Mouse (Mus musculus) gastrocnemius, adult 2 months (tissue): ENCODE data around the gene Adamtsl4. TPM values are rescaled to one million over a fixed set of nuclear protein-coding genes. Genes with fewer than 3 reads are reported as not detected.

Source experiments
- DNase-seq: peaks from one replicate; pipeline ENCODE4 v3.0.0; 2022
- H3K27ac ChIP-seq: fragments of 200-600 bp; 2 replicates; pipeline ENCODE4 v1.8.1; 2022; ENCODE audit warnings: mild to moderate bottlenecking
- H3K4me3 ChIP-seq: fragments of 200-600 bp; 2 replicates; pipeline ENCODE4 v1.8.1; 2022; ENCODE audit warnings: mild to moderate bottlenecking, moderate library complexity
- CTCF ChIP-seq: fragments of 200-600 bp; IDR thresholded peaks from 2 replicates; pipeline ENCODE4 v1.8.1; 2022; ENCODE audit warnings: antibody characterized with exemption, mild to moderate bottlenecking, moderate library complexity
- intact Hi-C: fragments of 180-260 bp; cut with DNase I; formaldehyde crosslinking; loops from one replicate; pipeline ENCODE4 v1.15.1; 2025
- total RNA-seq, 2 experiments: library from RNA; stranded (reverse); gene quantifications; 2 replicates each; pipeline ENCODE4 v1.2.3; 2021

Gene Adamtsl4
- total RNA-seq, 2 experiments from 2014 or later, result 17.2 to 32.0 TPM

- no peak for DNase-seq
- H3K27ac ChIP-seq, result no peak overlapping the region
- intact Hi-C loops, result no loop called here
- H3K4me3 ChIP-seq, result no peak overlapping the region
- no peak for TF ChIP-seq CTCF
Observed at GRCm38 (mm10) chr3:95718153-95718552, 30.4 kb upstream of the Adamtsl4 start.

GRCm38 (mm10) chr3:95716075-95716474, 28.4 kb upstream of the Adamtsl4 start:
- no peak for TF ChIP-seq CTCF
- intact Hi-C loops, result no loop called here
- Histone ChIP-seq H3K4me3 (no peak overlapping the region), H3K27ac (no peak overlapping the region)
- no peak for DNase-seq

- no peak for DNase-seq
- no peak overlapping the region for H3K27ac ChIP-seq
- intact Hi-C loops, result no loop called here
- no peak for TF ChIP-seq CTCF
- H3K4me3 ChIP-seq, result no peak overlapping the region
Observed at GRCm38 (mm10) chr3:95709967-95710366, 22.2 kb upstream of the Adamtsl4 start.

- intact Hi-C loops, result no loop called here
- DNase-seq, result no peak
- TF ChIP-seq CTCF, result no peak
- Histone ChIP-seq H3K27ac (no peak overlapping the region), H3K4me3 (no peak overlapping the region)
Observed at GRCm38 (mm10) chr3:95709044-95709443, 21.3 kb upstream of the Adamtsl4 start.

GRCm38 (mm10) chr3:95707497-95707896, 19.8 kb upstream of the Adamtsl4 start:
- no peak for TF ChIP-seq CTCF
- H3K4me3 ChIP-seq, result no peak overlapping the region
- no peak for DNase-seq
- intact Hi-C loops, result no loop called here
- H3K27ac ChIP-seq, result no peak overlapping the region

GRCm38 (mm10) chr3:95706273-95706672, 18.6 kb upstream of the Adamtsl4 start:
- no peak for TF ChIP-seq CTCF
- intact Hi-C loops, result no loop called here

GRCm38 (mm10) chr3:95704612-95705011, 16.9 kb upstream of the Adamtsl4 start:
- Histone ChIP-seq H3K27ac (no peak overlapping the region), H3K4me3 (no peak overlapping the region)
- no peak for TF ChIP-seq CTCF
- intact Hi-C loops, result no loop called here
- DNase-seq, result no peak

More at GRCm38 (mm10) chr3:95706273-95706672, 18.6 kb upstream of the Adamtsl4 start:
- Histone ChIP-seq H3K4me3 (no peak overlapping the region), H3K27ac (no peak overlapping the region)
- no peak for DNase-seq

GRCm38 (mm10) chr3:95703276-95703675, 15.6 kb upstream of the Adamtsl4 start:
- no peak for DNase-seq
- H3K4me3 ChIP-seq, result no peak overlapping the region
- no peak for TF ChIP-seq CTCF
- no peak overlapping the region for H3K27ac ChIP-seq
- intact Hi-C loops, result loop anchor here (2.0 kb wide), 1 partner anchor 52 kb away; no protein-coding TSS in a partner anchor

- peak; percentile 89 for DNase-seq
- intact Hi-C loops, result loop anchor here (2.0 kb wide), 1 partner anchor 53 kb away; no protein-coding TSS in a partner anchor
- peak overlapping the region; percentile 88 for H3K27ac ChIP-seq
- H3K4me3 ChIP-seq, result peak overlapping the region; percentile 71
- TF ChIP-seq CTCF, result peak; percentile 39; the same call in 1 of the 2 replicates
Observed at GRCm38 (mm10) chr3:95701877-95702540, 14.3 kb upstream of the Adamtsl4 start.

- DNase-seq, result no peak
- Histone ChIP-seq H3K27ac (peak overlapping the region; percentile 88), H3K4me3 (no peak overlapping the region)
- no peak for TF ChIP-seq CTCF
- intact Hi-C loops, result no loop called here
Observed at GRCm38 (mm10) chr3:95701085-95701484, 13.4 kb upstream of the Adamtsl4 start.

- Histone ChIP-seq H3K27ac (peak overlapping the region; percentile 88), H3K4me3 (no peak overlapping the region)
- intact Hi-C loops, result no loop called here
- peak; percentile 79 for DNase-seq
- TF ChIP-seq CTCF, result no peak
Observed at GRCm38 (mm10) chr3:95700233-95700681, 12.5 kb upstream of the Adamtsl4 start.

GRCm38 (mm10) chr3:95698286-95698685, 10.6 kb upstream of the Adamtsl4 start:
- Histone ChIP-seq H3K4me3 (no peak overlapping the region), H3K27ac (no peak overlapping the region)
- no peak for TF ChIP-seq CTCF
- intact Hi-C loops, result no loop called here
- no peak for DNase-seq

- H3K27ac ChIP-seq, result peak overlapping the region; percentile 82
- DNase-seq, result no peak
- TF ChIP-seq CTCF, result no peak
- H3K4me3 ChIP-seq, result no peak overlapping the region
- intact Hi-C loops, result no loop called here
Observed at GRCm38 (mm10) chr3:95696360-95696759, 8.6 kb upstream of the Adamtsl4 start.

GRCm38 (mm10) chr3:95695796-95696195, 8.1 kb upstream of the Adamtsl4 start:
- Histone ChIP-seq H3K4me3 (no peak overlapping the region), H3K27ac (peak overlapping the region; percentile 82)
- intact Hi-C loops, result no loop called here
- no peak for TF ChIP-seq CTCF
- no peak for DNase-seq
